Mouse (Mus musculus) testis, postnatal 14 days (tissue): ENCODE data around the gene Oprd1.

Experiments
- DNase-seq: peaks from one replicate; pipeline ENCODE4 v3.0.0; 2021; ENCODE audit warnings: low spot score

Oprd1 gene

GRCm38 (mm10) chr4:132144080-132144841, at the start of gene Oprd1:
Gene Oprd1, minus strand, starts transcription at chr4:132144486.
- no peak for DNase-seq

- DNase-seq = no peak
Observed at GRCm38 (mm10) chr4:132187826-132188401, 43.6 kb upstream of the Oprd1 start.

- DNase-seq = no peak
Observed at GRCm38 (mm10) chr4:132183162-132183561, 38.9 kb upstream of the Oprd1 start.

- peak; percentile 25 for DNase-seq
Observed at GRCm38 (mm10) chr4:132181721-132182658, 37.7 kb upstream of the Oprd1 start.

GRCm38 (mm10) chr4:132180710-132181109, 36.4 kb upstream of the Oprd1 start:
- peak; percentile 46 for DNase-seq

GRCm38 (mm10) chr4:132178630-132179059, 34.4 kb upstream of the Oprd1 start:
- DNase-seq = peak; percentile 36

GRCm38 (mm10) chr4:132176474-132176873, 32.2 kb upstream of the Oprd1 start:
- no peak for DNase-seq

- DNase-seq = no peak
Observed at GRCm38 (mm10) chr4:132170891-132171290, 26.6 kb upstream of the Oprd1 start.

- no peak for DNase-seq
Observed at GRCm38 (mm10) chr4:132169761-132170160, 25.5 kb upstream of the Oprd1 start.

- DNase-seq = no peak
Observed at GRCm38 (mm10) chr4:132169271-132169670, 25.0 kb upstream of the Oprd1 start.

GRCm38 (mm10) chr4:132167436-132167835, 23.1 kb upstream of the Oprd1 start:
- DNase-seq = no peak

- DNase-seq = no peak
Observed at GRCm38 (mm10) chr4:132166350-132167290, 22.3 kb upstream of the Oprd1 start.

GRCm38 (mm10) chr4:132165691-132166090, 21.4 kb upstream of the Oprd1 start:
- no peak for DNase-seq

- DNase-seq = no peak
Observed at GRCm38 (mm10) chr4:132156941-132157622, 12.8 kb upstream of the Oprd1 start.

- no peak for DNase-seq
Observed at GRCm38 (mm10) chr4:132154877-132155670, 10.8 kb upstream of the Oprd1 start.

GRCm38 (mm10) chr4:132151673-132152072, 7.4 kb upstream of the Oprd1 start:
- no peak for DNase-seq

- DNase-seq = no peak
Observed at GRCm38 (mm10) chr4:132146201-132146600, 1.9 kb upstream of the Oprd1 start.

- no peak for DNase-seq
Observed at GRCm38 (mm10) chr4:132145092-132145491, 806 bp upstream of the Oprd1 start.

- no peak for DNase-seq
Observed at GRCm38 (mm10) chr4:132138640-132139039, 5.6 kb downstream of the Oprd1 start.

- no peak for DNase-seq
Observed at GRCm38 (mm10) chr4:132137013-132137412, 7.3 kb downstream of the Oprd1 start.
